Mouse (Mus musculus): Measurements from ENCODE around the gene Kank1. TPM values are rescaled to one million over a fixed set of nuclear protein-coding genes. Genes with fewer than 3 reads are reported as not detected.

The Kank1 gene
- polyA plus RNA-seq, 1 experiment from 2014 or later: 8.0 TPM

DNA sequence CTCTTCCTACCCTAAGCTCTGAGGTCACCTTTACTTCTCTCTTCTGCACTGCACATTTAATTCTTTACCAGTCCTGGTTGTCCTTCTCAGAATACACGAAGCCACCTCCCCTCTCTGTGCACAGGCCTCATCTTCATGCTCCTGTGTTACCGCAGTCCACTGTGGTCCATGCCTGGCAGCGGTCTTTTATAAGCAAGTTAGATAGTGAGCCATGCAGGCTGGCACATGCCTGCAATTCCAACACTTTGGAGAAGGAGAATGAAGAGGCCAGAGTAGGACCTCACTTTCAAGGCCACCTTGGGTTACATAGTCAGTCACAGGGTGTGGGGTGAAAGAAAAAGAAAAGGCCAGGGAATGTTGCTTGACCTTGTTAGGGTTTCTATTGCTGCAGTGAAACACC, 16.9 kb downstream of the Kank1 start:
- H3K27me3 ChIP-seq (replicated peaks): no peaks in the 10 kb centered on the region
- no peak overlapping the region for H3K27ac ChIP-seq
- no peaks in the 10 kb centered on the region for H3K36me3 ChIP-seq
- H3K9me3 ChIP-seq (replicated peaks): no peaks in the 10 kb centered on the region
- H3K4me1 ChIP-seq: no peaks in the 10 kb centered on the region
- no peak overlapping the region for H3K4me3 ChIP-seq
- H3K9ac ChIP-seq: no peak overlapping the region
- no peak overlapping the region for H3K4me2 ChIP-seq
- WGBS (ENCODE audit: insufficient replicate concordance): 64% methylated on average over 3 of the region's 3 CpGs
- no peak for ATAC-seq

GRCm38 (mm10) chr19:25258321-25258720, 21.5 kb downstream of the Kank1 start:
- Histone ChIP-seq H3K4me2 (no peak overlapping the region), H3K27me3 (replicated peaks) (no peaks in the 10 kb centered on the region), H3K9me3 (replicated peaks) (no peaks in the 10 kb centered on the region), H3K4me1 (no peaks in the 10 kb centered on the region), H3K9ac (no peak overlapping the region), H3K36me3 (no peaks in the 10 kb centered on the region), H3K27ac (no peak overlapping the region), H3K4me3 (no peak overlapping the region)
- no peak for ATAC-seq
- WGBS (ENCODE audit: insufficient replicate concordance): 80% methylated on average over 6 of the region's 6 CpGs

- Histone ChIP-seq H3K27me3 (replicated peaks) (peaks cover 13% of the 10 kb centered on the region; the same call in 1 of the 2 replicates), H3K4me3 (no peak overlapping the region), H3K9me3 (replicated peaks) (no peaks in the 10 kb centered on the region), H3K36me3 (no peaks in the 10 kb centered on the region), H3K4me2 (no peak overlapping the region), H3K4me1 (0 out of 2 replicates have a peak, but pooled peaks cover 3% of the 10 kb centered on the region), H3K27ac (no peak overlapping the region), H3K9ac (no peak overlapping the region)
- WGBS (ENCODE audit: insufficient replicate concordance): 40% methylated on average over 9 of the region's 9 CpGs
- no peak for ATAC-seq
Observed at GRCm38 (mm10) chr19:25266181-25266580, 29.4 kb downstream of the Kank1 start.

- no peaks in the 10 kb centered on the region for H3K36me3 ChIP-seq
- peaks cover 13% of the 10 kb centered on the region; the same call in 1 of the 2 replicates for H3K27me3 ChIP-seq (replicated peaks)
- ATAC-seq: no peak
- H3K9me3 ChIP-seq (replicated peaks): no peaks in the 10 kb centered on the region
- H3K4me2 ChIP-seq: no peak overlapping the region
- H3K4me1 ChIP-seq: 0 out of 2 replicates have a peak, but pooled peaks cover 3% of the 10 kb centered on the region
- H3K27ac ChIP-seq: no peak overlapping the region
- WGBS (ENCODE audit: insufficient replicate concordance): 27% methylated on average over 6 of the region's 6 CpGs
- H3K9ac ChIP-seq: no peak overlapping the region
- no peak overlapping the region for H3K4me3 ChIP-seq
Observed at GRCm38 (mm10) chr19:25267247-25267646, 30.5 kb downstream of the Kank1 start.

GRCm38 (mm10) chr19:25268532-25268931, 31.8 kb downstream of the Kank1 start:
- Histone ChIP-seq H3K27ac (no peak overlapping the region), H3K4me2 (no peak overlapping the region), H3K9ac (no peak overlapping the region), H3K4me1 (0 out of 2 replicates have a peak, but pooled peaks cover 3% of the 10 kb centered on the region), H3K9me3 (replicated peaks) (no peaks in the 10 kb centered on the region), H3K4me3 (no peak overlapping the region), H3K27me3 (replicated peaks) (peaks cover 13% of the 10 kb centered on the region; the same call in 1 of the 2 replicates), H3K36me3 (no peaks in the 10 kb centered on the region)
- WGBS (ENCODE audit: insufficient replicate concordance): 63% methylated on average over 6 of the region's 6 CpGs
- no peak for ATAC-seq

GRCm38 (mm10) chr19:25271591-25271990, 34.8 kb downstream of the Kank1 start:
- H3K27ac ChIP-seq: no peak overlapping the region
- no peaks in the 10 kb centered on the region for H3K4me1 ChIP-seq
- no peak overlapping the region for H3K9ac ChIP-seq
- no peaks in the 10 kb centered on the region for H3K36me3 ChIP-seq
- no peak overlapping the region for H3K4me2 ChIP-seq
- no peak overlapping the region for H3K4me3 ChIP-seq
- peaks cover 13% of the 10 kb centered on the region; the same call in 1 of the 2 replicates for H3K27me3 ChIP-seq (replicated peaks)
- no peaks in the 10 kb centered on the region for H3K9me3 ChIP-seq (replicated peaks)
- no peak for ATAC-seq
- 46% methylated on average over 9 of the region's 9 CpGs for WGBS (ENCODE audit: insufficient replicate concordance)

- Histone ChIP-seq H3K9ac (no peak overlapping the region), H3K27me3 (replicated peaks) (no peaks in the 10 kb centered on the region), H3K27ac (no peak overlapping the region), H3K4me3 (no peak overlapping the region), H3K9me3 (replicated peaks) (no peaks in the 10 kb centered on the region), H3K4me2 (no peak overlapping the region), H3K4me1 (no peaks in the 10 kb centered on the region), H3K36me3 (no peaks in the 10 kb centered on the region)
- ATAC-seq: no peak
Observed at GRCm38 (mm10) chr19:25273179-25273578, 36.4 kb downstream of the Kank1 start.

GRCm38 (mm10) chr19:25276600-25277395, 40.0 kb downstream of the Kank1 start:
- ATAC-seq: no peak
- H3K9me3 ChIP-seq (replicated peaks): no peaks in the 10 kb centered on the region
- H3K27me3 ChIP-seq (replicated peaks): no peaks in the 10 kb centered on the region
- 69% methylated on average over 15 of the region's 15 CpGs for WGBS (ENCODE audit: insufficient replicate concordance)
- no peaks in the 10 kb centered on the region for H3K36me3 ChIP-seq
- H3K4me3 ChIP-seq: no peak overlapping the region
- H3K27ac ChIP-seq: no peak overlapping the region
- H3K4me2 ChIP-seq: no peak overlapping the region
- H3K4me1 ChIP-seq: no peaks in the 10 kb centered on the region
- H3K9ac ChIP-seq: no peak overlapping the region

DNA sequence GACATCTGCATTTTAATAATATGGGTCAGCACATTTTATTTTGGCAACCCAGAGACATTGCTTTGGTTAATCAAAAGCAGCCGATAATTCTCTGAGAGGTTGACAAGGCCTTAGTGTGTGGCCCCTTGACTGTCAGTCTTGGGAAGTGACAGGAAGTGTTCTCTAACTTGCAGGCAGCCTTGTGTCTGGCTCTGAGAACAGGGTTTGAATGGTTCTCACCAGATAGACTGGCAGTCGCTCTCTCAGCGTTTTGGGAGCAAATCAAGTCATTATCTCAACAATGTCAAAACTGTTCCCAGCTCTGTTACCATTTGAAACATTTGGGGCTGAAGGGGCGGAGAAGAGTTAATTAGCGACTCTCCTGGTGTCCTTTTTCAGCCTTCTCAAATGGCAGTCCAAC, 41.0 kb downstream of the Kank1 start:
- H3K4me2 ChIP-seq: no peak overlapping the region
- WGBS (ENCODE audit: insufficient replicate concordance): 40% methylated on average over 5 of the region's 5 CpGs

GRCm38 (mm10) chr19:25279603-25280002, 42.8 kb downstream of the Kank1 start:
- H3K27ac ChIP-seq: no peak overlapping the region
- ATAC-seq: no peak
- H3K4me2 ChIP-seq: no peak overlapping the region
- no peak overlapping the region for H3K4me3 ChIP-seq
- H3K9me3 ChIP-seq (replicated peaks): no peaks in the 10 kb centered on the region
- WGBS (ENCODE audit: insufficient replicate concordance): 71% methylated on average over 5 of the region's 5 CpGs
- no peaks in the 10 kb centered on the region for H3K27me3 ChIP-seq (replicated peaks)
- no peaks in the 10 kb centered on the region for H3K4me1 ChIP-seq
- no peak overlapping the region for H3K9ac ChIP-seq
- H3K36me3 ChIP-seq: no peaks in the 10 kb centered on the region

More for the DNA sequence above, 41.0 kb downstream of the Kank1 start:
- no peak overlapping the region for H3K4me3 ChIP-seq
- no peaks in the 10 kb centered on the region for H3K4me1 ChIP-seq
- no peak overlapping the region for H3K27ac ChIP-seq
- H3K36me3 ChIP-seq: no peaks in the 10 kb centered on the region
- H3K9me3 ChIP-seq (replicated peaks): no peaks in the 10 kb centered on the region
- H3K27me3 ChIP-seq (replicated peaks): no peaks in the 10 kb centered on the region
- no peak for ATAC-seq
- no peak overlapping the region for H3K9ac ChIP-seq

GRCm38 (mm10) chr19:25283665-25284064, 46.9 kb downstream of the Kank1 start:
- WGBS (ENCODE audit: insufficient replicate concordance): 47% methylated on average over 2 of the region's 2 CpGs
- H3K27me3 ChIP-seq (replicated peaks): no peaks in the 10 kb centered on the region
- no peak overlapping the region for H3K4me3 ChIP-seq
- no peaks in the 10 kb centered on the region for H3K9me3 ChIP-seq (replicated peaks)
- no peak overlapping the region for H3K27ac ChIP-seq
- H3K4me1 ChIP-seq: no peaks in the 10 kb centered on the region
- no peak overlapping the region for H3K4me2 ChIP-seq
- no peaks in the 10 kb centered on the region for H3K36me3 ChIP-seq
- no peak overlapping the region for H3K9ac ChIP-seq
- ATAC-seq: no peak

DNA sequence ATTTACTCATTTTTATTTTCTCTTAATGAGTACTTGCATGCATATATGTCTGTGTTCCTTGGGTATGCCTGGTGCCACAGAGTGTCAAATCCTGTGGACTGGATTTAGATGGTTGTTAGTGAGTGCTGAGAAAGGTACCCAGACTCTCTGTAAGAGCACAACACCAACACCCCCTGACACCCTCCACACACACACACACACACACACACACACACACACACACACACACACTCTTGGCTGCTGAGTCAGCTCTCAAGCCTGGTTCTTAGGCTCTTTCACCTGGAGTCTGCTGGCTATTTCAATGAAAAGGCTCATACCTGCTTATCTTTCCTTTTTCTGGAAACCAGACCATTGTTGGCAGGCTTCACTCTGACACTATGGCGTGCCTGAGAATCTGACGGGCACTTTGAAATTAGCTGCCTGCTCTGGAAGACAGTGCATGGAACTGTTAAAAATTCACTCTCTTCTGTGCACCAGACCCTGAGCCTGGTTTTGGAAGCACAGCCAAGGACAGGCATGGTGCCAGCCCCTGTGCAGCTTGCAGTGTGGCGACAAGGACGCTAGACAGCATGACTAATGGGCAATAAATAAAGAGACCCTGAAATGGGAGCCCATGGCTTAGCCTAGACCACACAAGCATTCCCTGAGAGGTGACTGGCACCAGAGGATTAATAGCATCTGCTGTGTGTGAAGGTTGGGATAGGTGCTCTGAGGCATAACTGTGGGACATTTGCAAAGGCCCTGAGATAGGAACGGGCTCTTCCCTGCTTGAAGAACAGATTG, 49.2 kb downstream of the Kank1 start:
- 59% methylated on average over 5 of the region's 5 CpGs for WGBS (ENCODE audit: insufficient replicate concordance)
- no peaks in the 10 kb centered on the region for H3K36me3 ChIP-seq
- H3K4me2 ChIP-seq: no peak overlapping the region
- no peak overlapping the region for H3K27ac ChIP-seq
- no peak overlapping the region for H3K9ac ChIP-seq
- H3K27me3 ChIP-seq (replicated peaks): 0 out of 2 replicates have a peak, but pooled peaks cover under 1% of the 10 kb centered on the region
- ATAC-seq: no peak
- H3K4me3 ChIP-seq: no peak overlapping the region
- H3K9me3 ChIP-seq (replicated peaks): no peaks in the 10 kb centered on the region
- no peaks in the 10 kb centered on the region for H3K4me1 ChIP-seq
